Mouse (Mus musculus): ENCODE results near the gene Il17a.

DNA sequence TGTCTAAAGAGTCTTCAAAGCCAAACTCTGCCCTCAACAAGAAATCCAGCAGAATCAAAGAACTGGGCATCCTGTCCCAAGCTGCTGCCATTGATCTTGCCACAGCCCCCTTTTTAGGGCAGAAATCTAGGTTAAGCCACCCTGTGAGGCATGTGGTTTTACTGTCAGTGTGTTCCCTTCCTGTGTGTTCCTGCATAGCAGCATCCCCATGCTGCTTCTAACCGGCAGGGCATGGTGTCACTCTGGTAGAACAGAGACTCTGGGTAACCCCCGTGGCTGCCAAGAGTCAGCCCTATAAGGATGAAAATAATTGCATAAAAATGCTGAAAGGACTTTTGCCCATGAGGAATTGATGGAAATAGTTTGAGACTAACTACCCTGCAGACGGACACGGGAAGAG is 44.8 kb upstream of the Il17a start:
- TF ChIP-seq POLR2AphosphoS5 (IDR thresholded peaks at IDR 0.05; ENCODE audit: insufficient replicate concordance, low read depth, low read length) (no peak), CTCF (IDR thresholded peaks at IDR 0.05; ENCODE audit: low read depth, low read length) (no peak), TAL1 (conservative IDR thresholded peaks at IDR 0.05; ENCODE audit: low read depth, low read length) (no peak), GATA2 (IDR thresholded peaks at IDR 0.05; ENCODE audit: borderline replicate concordance, low read depth, low read length) (no peak), GATA1 (IDR thresholded peaks at IDR 0.05; ENCODE audit: borderline replicate concordance, low read length) (no peak)
